Mouse (Mus musculus) midbrain, embryonic 11.5 days (tissue): Measurements from ENCODE around the gene Tmem30c. TPM values are rescaled to one million over a fixed set of nuclear protein-coding genes. Genes with fewer than 3 reads are reported as not detected.

Source experiments
- ATAC-seq: fragments of 200-750 bp; cut with Nextera tagmentation; 2 replicates; pipeline ENCODE4 v1.8.0; 2017; ENCODE audit warnings: moderate TSS enrichment, moderate library complexity; ENCODE audit not compliant: low FRiP score
- DNase-seq: peaks from one replicate; pipeline ENCODE4 v3.0.0; 2015; ENCODE audit warnings: low spot score; ENCODE audit errors: missing footprints
- H3K27ac ChIP-seq: fragments of 300-500 bp; sonication (generic); 2 replicates; pipeline ENCODE4 v1.5.1; 2014; ENCODE audit warnings: low read depth, low read length
- H3K27me3 ChIP-seq: fragments of 300-500 bp; sonication (generic); 2 replicates; pipeline ENCODE4 v1.6.1; 2014; ENCODE audit warnings: mild to moderate bottlenecking, low read length, moderate library complexity, mixed read lengths; ENCODE audit not compliant: control insufficient read depth, insufficient read depth
- H3K36me3 ChIP-seq: fragments of 300-500 bp; sonication (generic); 2 replicates; pipeline ENCODE4 v1.6.1; 2014; ENCODE audit warnings: mild to moderate bottlenecking, low read length, moderate library complexity, mixed read lengths; ENCODE audit not compliant: control insufficient read depth, insufficient read depth
- H3K4me1 ChIP-seq: fragments of 300-500 bp; sonication (generic); 2 replicates; pipeline ENCODE4 v1.6.1; 2014; ENCODE audit warnings: low read length; ENCODE audit not compliant: control insufficient read depth, insufficient read depth
- H3K4me2 ChIP-seq: fragments of 300-500 bp; sonication (generic); 2 replicates; pipeline ENCODE4 v1.6.1; 2014; ENCODE audit warnings: mild to moderate bottlenecking, moderate library complexity
- H3K4me3 ChIP-seq: fragments of 300-500 bp; sonication (generic); 2 replicates; pipeline ENCODE4 v1.5.1; 2014; ENCODE audit warnings: low read depth, low read length
- H3K9ac ChIP-seq: fragments of 300-500 bp; sonication (generic); 2 replicates; pipeline ENCODE4 v1.6.1; 2014; ENCODE audit warnings: low read length
- H3K9me3 ChIP-seq: fragments of 300-500 bp; sonication (generic); 2 replicates; pipeline ENCODE4 v1.6.1; 2016; ENCODE audit warnings: low read length; ENCODE audit not compliant: control insufficient read depth
- WGBS: fragments of 180-500 bp; shearing (Covaris S2); extraction: QIAGEN DNeasy Blood & Tissue Kit; methylation state at CpG from one replicate; pipeline ENCODE4 v1.1.7; 2014; 5-methylcytosine and 5-hydroxymethylcytosine counted together
- polyA plus RNA-seq: library from polyadenylated mRNA; unstranded; fragments of >200 nt; fragmentation: Nextera tagmentation; extraction: Ambion mirVana; gene quantifications from 2 replicates; pipeline ENCODE4 v1.2.1, GENCODE M21; 2014

Tmem30c gene
- polyA plus RNA-seq, 1 experiment from 2014 or later: 0.10 TPM

GRCm38 (mm10) chr16:57318637-57319125 is 26.0 kb upstream of the Tmem30c start:
- H3K4me1 ChIP-seq: no peaks in the 10 kb centered on the region
- WGBS: 91% methylated on average over 8 of the region's 8 CpGs

GRCm38 (mm10) chr16:57317882-57318636 is 25.4 kb upstream of the Tmem30c start:
- ATAC-seq (no peak), DNase-seq (no peak)
- Histone ChIP-seq H3K4me1 (no peaks in the 10 kb centered on the region), H3K4me3 (no peak overlapping the region), H3K36me3 (no peaks in the 10 kb centered on the region), H3K27me3 (no peaks in the 10 kb centered on the region), H3K9ac (no peak overlapping the region), H3K4me2 (no peak overlapping the region), H3K27ac (no peak overlapping the region), H3K9me3 (no peaks in the 10 kb centered on the region)
- WGBS: 70% methylated on average over 13 of the region's 13 CpGs

More at GRCm38 (mm10) chr16:57318637-57319125, 26.0 kb upstream of the Tmem30c start:
- Histone ChIP-seq H3K27ac (no peak overlapping the region), H3K9me3 (no peaks in the 10 kb centered on the region), H3K9ac (no peak overlapping the region), H3K27me3 (no peaks in the 10 kb centered on the region), H3K4me2 (no peak overlapping the region), H3K36me3 (no peaks in the 10 kb centered on the region), H3K4me3 (no peak overlapping the region)
- no peak for DNase-seq
- ATAC-seq: no peak

- no peaks in the 10 kb centered on the region for H3K9me3 ChIP-seq
- H3K9ac ChIP-seq: no peak overlapping the region
- no peaks in the 10 kb centered on the region for H3K27me3 ChIP-seq
- ATAC-seq (no peak), DNase-seq (no peak)
- no peaks in the 10 kb centered on the region for H3K36me3 ChIP-seq
- H3K4me2 ChIP-seq: no peak overlapping the region
- H3K4me1 ChIP-seq: no peaks in the 10 kb centered on the region
- 76% methylated on average over 4 of the region's 4 CpGs for WGBS
- no peak overlapping the region for H3K27ac ChIP-seq
- no peak overlapping the region for H3K4me3 ChIP-seq
Measured at GRCm38 (mm10) chr16:57317127-57317526, 24.5 kb upstream of the Tmem30c start.

- Histone ChIP-seq H3K27me3 (no peaks in the 10 kb centered on the region), H3K9ac (no peak overlapping the region), H3K27ac (no peak overlapping the region), H3K4me1 (no peaks in the 10 kb centered on the region), H3K4me2 (no peak overlapping the region), H3K4me3 (no peak overlapping the region), H3K9me3 (no peaks in the 10 kb centered on the region), H3K36me3 (no peaks in the 10 kb centered on the region)
- ATAC-seq (no peak), DNase-seq (no peak)
- WGBS: 92% methylated on average over 9 of the region's 9 CpGs
Measured at GRCm38 (mm10) chr16:57315026-57315425, 22.4 kb upstream of the Tmem30c start.

GRCm38 (mm10) chr16:57314236-57314635 is 21.6 kb upstream of the Tmem30c start:
- Histone ChIP-seq H3K27me3 (no peaks in the 10 kb centered on the region), H3K4me3 (no peak overlapping the region), H3K9ac (no peak overlapping the region), H3K4me2 (no peak overlapping the region), H3K36me3 (no peaks in the 10 kb centered on the region), H3K9me3 (no peaks in the 10 kb centered on the region), H3K27ac (no peak overlapping the region), H3K4me1 (no peaks in the 10 kb centered on the region)
- WGBS: 82% methylated on average over 3 of the region's 3 CpGs
- ATAC-seq (no peak), DNase-seq (no peak)

GRCm38 (mm10) chr16:57313487-57313886 is 20.8 kb upstream of the Tmem30c start:
- 87% methylated on average over 3 of the region's 3 CpGs for WGBS
- DNase-seq (no peak), ATAC-seq (no peak)
- no peaks in the 10 kb centered on the region for H3K9me3 ChIP-seq
- H3K4me1 ChIP-seq: no peaks in the 10 kb centered on the region
- no peak overlapping the region for H3K4me3 ChIP-seq
- H3K36me3 ChIP-seq: no peaks in the 10 kb centered on the region
- no peak overlapping the region for H3K4me2 ChIP-seq
- no peaks in the 10 kb centered on the region for H3K27me3 ChIP-seq
- H3K9ac ChIP-seq: no peak overlapping the region
- no peak overlapping the region for H3K27ac ChIP-seq

- no peaks in the 10 kb centered on the region for H3K9me3 ChIP-seq
- no peak for DNase-seq
- ATAC-seq: no peak
- no peak overlapping the region for H3K9ac ChIP-seq
- H3K4me3 ChIP-seq: no peak overlapping the region
- no peaks in the 10 kb centered on the region for H3K36me3 ChIP-seq
- no peaks in the 10 kb centered on the region for H3K27me3 ChIP-seq
- no peak overlapping the region for H3K27ac ChIP-seq
- 81% methylated on average over 2 of the region's 2 CpGs for whole genome bisulfite sequencing
- no peak overlapping the region for H3K4me2 ChIP-seq
- H3K4me1 ChIP-seq: no peaks in the 10 kb centered on the region
Measured at GRCm38 (mm10) chr16:57312130-57312529, 19.5 kb upstream of the Tmem30c start.

- Histone ChIP-seq H3K36me3 (no peaks in the 10 kb centered on the region), H3K4me3 (no peak overlapping the region), H3K9ac (no peak overlapping the region), H3K4me1 (0 out of 2 replicates have a peak, but pooled peaks cover 2% of the 10 kb centered on the region), H3K27me3 (no peaks in the 10 kb centered on the region), H3K4me2 (no peak overlapping the region), H3K27ac (no peak overlapping the region), H3K9me3 (no peaks in the 10 kb centered on the region)
- ATAC-seq (no peak), DNase-seq (no peak)
- 84% methylated on average over 6 of the region's 6 CpGs for WGBS
Measured at GRCm38 (mm10) chr16:57305463-57305862, 12.8 kb upstream of the Tmem30c start.

- 69% methylated on average over 19 of the region's 19 CpGs for WGBS
- Histone ChIP-seq H3K27ac (no peak overlapping the region), H3K27me3 (no peaks in the 10 kb centered on the region), H3K4me2 (no peak overlapping the region), H3K4me3 (no peak overlapping the region), H3K9me3 (no peaks in the 10 kb centered on the region), H3K4me1 (0 out of 2 replicates have a peak, but pooled peaks cover 2% of the 10 kb centered on the region), H3K36me3 (no peaks in the 10 kb centered on the region), H3K9ac (no peak overlapping the region)
- ATAC-seq: no peak
- DNase-seq: no peak
Measured at GRCm38 (mm10) chr16:57303716-57304115, 11.1 kb upstream of the Tmem30c start.
